Mouse (Mus musculus): ENCODE measurements around the gene Bhmt2.

The Bhmt2 gene

GRCm38 (mm10) chr13:93648387-93649130, 25.5 kb downstream of the Bhmt2 start:
- no peak for DNase-seq (ENCODE audit: extremely low read depth, low read depth, low spot score)

GRCm38 (mm10) chr13:93639636-93640035, 34.5 kb downstream of the Bhmt2 start:
- no peak for DNase-seq (ENCODE audit: extremely low read depth, low read depth, low spot score)

GRCm38 (mm10) chr13:93637282-93638245, 36.5 kb downstream of the Bhmt2 start, which contains the start of gene Bhmt:
TSS of gene Bhmt (minus strand) at chr13:93637961.
- no peak for DNase-seq (ENCODE audit: extremely low read depth, low read depth, low spot score)

GRCm38 (mm10) chr13:93636561-93636960, 37.5 kb downstream of the Bhmt2 start:
- DNase-seq (ENCODE audit: extremely low read depth, low read depth, low spot score) = no peak

- DNase-seq (ENCODE audit: extremely low read depth, low read depth, low spot score) = no peak
Measured at GRCm38 (mm10) chr13:93632927-93633326, 41.2 kb downstream of the Bhmt2 start.

- no peak for DNase-seq (ENCODE audit: extremely low read depth, low read depth, low spot score)
Measured at GRCm38 (mm10) chr13:93630941-93631705, 43.0 kb downstream of the Bhmt2 start.

GRCm38 (mm10) chr13:93628861-93629260, 45.2 kb downstream of the Bhmt2 start:
- DNase-seq (ENCODE audit: extremely low read depth, low read depth, low spot score) = no peak

- no peak for DNase-seq (ENCODE audit: extremely low read depth, low read depth, low spot score)
Measured at GRCm38 (mm10) chr13:93614361-93614948, 59.6 kb downstream of the Bhmt2 start.

- no peak for DNase-seq (ENCODE audit: extremely low read depth, low read depth, low spot score)
Measured at GRCm38 (mm10) chr13:93613771-93614170, 60.3 kb downstream of the Bhmt2 start.

- DNase-seq (ENCODE audit: extremely low read depth, low read depth, low spot score) = no peak
Measured at GRCm38 (mm10) chr13:93612660-93613607, 61.2 kb downstream of the Bhmt2 start.

- DNase-seq (ENCODE audit: extremely low read depth, low read depth, low spot score) = no peak
Measured at GRCm38 (mm10) chr13:93608476-93608875, 65.6 kb downstream of the Bhmt2 start.

- DNase-seq (ENCODE audit: extremely low read depth, low read depth, low spot score) = no peak
Measured at GRCm38 (mm10) chr13:93607701-93608100, 66.4 kb downstream of the Bhmt2 start.

- no peak for DNase-seq (ENCODE audit: extremely low read depth, low read depth, low spot score)
Measured at GRCm38 (mm10) chr13:93606868-93607578, 67.1 kb downstream of the Bhmt2 start.
